Mouse (Mus musculus) embryonic fibroblast, embryonic 13.5 days (primary cell): ENCODE results near the gene Sgta.

ENCODE experiments used
- CTCF ChIP-seq: IDR thresholded peaks from 2 replicates; pipeline ENCODE4 v1.5.1; 2011; ENCODE audit warnings: mild to moderate bottlenecking, control low read depth, low read length, moderate library complexity, borderline replicate concordance; ENCODE audit not compliant: insufficient read depth
- POLR2A ChIP-seq: IDR thresholded peaks from 2 replicates; pipeline ENCODE4 v1.6.1; 2011; ENCODE audit warnings: low read depth, mild to moderate bottlenecking, control low read depth, low read length, moderate library complexity

DNA sequence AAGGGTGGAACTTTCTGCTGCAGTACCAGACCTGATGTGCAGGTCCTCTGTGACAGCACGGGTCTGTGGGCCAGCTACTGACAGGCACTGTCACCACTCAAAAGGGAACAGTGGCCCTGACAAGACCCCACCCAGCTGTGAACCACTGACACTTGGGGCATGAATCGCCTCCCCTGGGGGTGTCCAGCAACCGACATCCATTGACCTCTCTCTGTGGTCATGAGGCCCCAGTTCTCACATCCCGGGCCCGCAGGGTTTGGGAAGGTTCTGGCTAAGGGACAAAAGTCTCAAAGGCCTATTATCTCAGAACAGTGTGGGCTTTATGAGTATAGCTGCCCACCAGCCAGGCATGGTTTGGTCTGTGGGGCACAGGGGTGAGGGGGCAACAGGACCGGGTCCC lies 4.8 kb downstream of the Sgta start:
- TF ChIP-seq CTCF (no peak), POLR2A (no peak)
